Mouse (Mus musculus) liver, embryonic 11.5 days (tissue): ENCODE measurements around the gene Arid2. TPM values are rescaled to one million over a fixed set of nuclear protein-coding genes. Genes with fewer than 3 reads are reported as not detected.

ENCODE experiments used
- ATAC-seq: fragments of 200-750 bp; cut with Nextera tagmentation; replicated peaks from 2 replicates; pipeline ENCODE4 v1.8.0; 2017; ENCODE audit warnings: moderate number of reproducible peaks, mild to moderate bottlenecking, moderate TSS enrichment, moderate library complexity; ENCODE audit not compliant: low FRiP score
- DNase-seq: peaks from one replicate; pipeline ENCODE4 v3.0.0-alpha.2; 2017; ENCODE audit warnings: low spot score
- H3K27ac ChIP-seq: fragments of 300-500 bp; sonication (generic); 2 replicates; pipeline ENCODE4 v1.5.1; 2014; ENCODE audit warnings: mild to moderate bottlenecking, low read depth, low read length, control low read depth
- H3K27me3 ChIP-seq: fragments of 300-500 bp; sonication (generic); replicated peaks from 2 replicates; pipeline ENCODE4 v1.6.1; 2014; ENCODE audit warnings: low read length, mixed read lengths; ENCODE audit not compliant: control insufficient read depth, insufficient read depth
- H3K36me3 ChIP-seq: fragments of 300-500 bp; sonication (generic); 2 replicates; pipeline ENCODE4 v1.6.1; 2014; ENCODE audit warnings: mild to moderate bottlenecking, low read length, moderate library complexity, mixed read lengths; ENCODE audit not compliant: control insufficient read depth, insufficient read depth
- H3K4me1 ChIP-seq: fragments of 300-500 bp; sonication (generic); replicated peaks from 2 replicates; pipeline ENCODE4 v1.6.1; 2014; ENCODE audit warnings: low read length, mixed read lengths; ENCODE audit not compliant: control insufficient read depth, insufficient read depth
- H3K4me2 ChIP-seq: fragments of 300-500 bp; sonication (generic); 2 replicates; pipeline ENCODE4 v1.6.1; 2014; ENCODE audit warnings: mild to moderate bottlenecking, control low read depth, moderate library complexity
- H3K4me3 ChIP-seq: fragments of 300-500 bp; sonication (generic); 2 replicates; pipeline ENCODE4 v1.5.1; 2014; ENCODE audit warnings: low read depth, low read length, control low read depth
- H3K9ac ChIP-seq: fragments of 300-500 bp; sonication (generic); 2 replicates; pipeline ENCODE4 v1.6.1; 2014; ENCODE audit warnings: low read depth, low read length, control low read depth
- H3K9me3 ChIP-seq: fragments of 300-500 bp; sonication (generic); 2 replicates; pipeline ENCODE4 v1.6.1; 2016; ENCODE audit warnings: low read length, inconsistent platforms, mixed read lengths; ENCODE audit not compliant: control insufficient read depth
- WGBS: fragments of 180-500 bp; shearing (Covaris S2); extraction: QIAGEN DNeasy Blood & Tissue Kit; methylation state at CpG from one replicate; pipeline ENCODE4 v1.1.7; 2014; 5-methylcytosine and 5-hydroxymethylcytosine counted together
- polyA plus RNA-seq: library from polyadenylated mRNA; unstranded; fragments of >200 nt; fragmentation: Nextera tagmentation; extraction: Ambion mirVana; gene quantifications from 2 replicates; pipeline ENCODE4 v1.2.1, GENCODE M21; 2014

Arid2 gene
- polyA plus RNA-seq, 1 experiment from 2014 or later, result 25.8 TPM

DNA sequence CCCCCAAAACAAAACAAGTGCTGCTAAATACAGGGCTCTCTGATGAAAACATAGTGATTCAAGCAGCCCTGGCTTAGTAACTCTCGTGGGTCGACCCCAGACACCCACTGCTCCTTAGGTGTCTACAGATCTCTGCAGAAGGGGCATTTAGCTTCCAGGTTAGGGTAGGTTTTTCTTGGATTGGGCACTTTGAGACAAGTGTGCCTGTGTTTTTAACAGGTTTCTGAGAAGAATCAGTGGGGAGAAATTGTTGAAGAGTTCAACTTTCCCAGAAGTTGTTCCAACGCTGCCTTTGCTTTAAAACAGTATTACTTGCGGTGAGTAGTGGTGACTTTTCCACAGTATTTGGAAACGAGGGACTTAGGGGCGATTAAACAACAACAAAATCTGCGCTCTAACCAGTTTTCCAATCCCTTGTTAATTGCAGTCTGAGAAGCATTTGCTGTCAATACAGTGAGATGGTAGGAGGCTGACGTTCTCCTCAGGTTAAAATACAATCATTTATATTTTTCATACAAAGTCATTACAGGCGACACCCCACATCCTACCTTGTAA is 1.6 kb downstream of the Arid2 start:
- H3K4me1 ChIP-seq, result peaks cover 15% of the 10 kb centered on the region
- H3K27me3 ChIP-seq, result no peaks in the 10 kb centered on the region
- peak overlapping the region; percentile 100 for H3K27ac ChIP-seq
- no peak for ATAC-seq
- DNase-seq, result no peak
- no peaks in the 10 kb centered on the region for H3K9me3 ChIP-seq
- H3K4me2 ChIP-seq, result peak overlapping the region; percentile 76
- H3K4me3 ChIP-seq, result peak overlapping the region; percentile 95
- WGBS, result 14% methylated on average over 9 of the region's 9 CpGs
- peak overlapping the region; percentile 100 for H3K9ac ChIP-seq
- no peaks in the 10 kb centered on the region for H3K36me3 ChIP-seq

DNA sequence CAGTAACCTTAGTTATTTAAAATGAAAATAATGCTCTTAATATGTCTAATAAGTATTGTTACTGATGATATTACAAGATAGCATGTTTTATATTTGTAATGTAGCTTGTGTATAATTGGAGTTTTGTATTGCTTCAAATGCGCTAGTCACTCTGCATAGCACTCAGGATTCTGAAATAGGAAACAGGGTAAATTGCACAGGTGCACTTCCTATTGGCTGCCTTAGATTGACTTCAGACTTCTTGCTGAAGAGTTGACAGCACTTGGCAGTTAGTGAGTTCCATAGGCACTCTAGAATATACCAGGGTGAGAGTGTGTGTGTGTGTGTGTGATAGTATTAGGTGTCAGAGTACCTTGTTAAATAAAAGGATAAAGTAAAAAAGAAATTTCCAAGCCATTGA is 2.7 kb downstream of the Arid2 start:
- ATAC-seq (no peak), DNase-seq (no peak)
- H3K4me3 ChIP-seq, result no peak overlapping the region
- H3K4me1 ChIP-seq, result peaks cover 15% of the 10 kb centered on the region
- H3K9me3 ChIP-seq, result no peaks in the 10 kb centered on the region
- WGBS, result 66% methylated on average over 1 of the region's 1 CpGs
- no peaks in the 10 kb centered on the region for H3K27me3 ChIP-seq
- no peak overlapping the region for H3K9ac ChIP-seq
- no peaks in the 10 kb centered on the region for H3K36me3 ChIP-seq
- peak overlapping the region; percentile 18 for H3K4me2 ChIP-seq
- no peak overlapping the region for H3K27ac ChIP-seq

DNA sequence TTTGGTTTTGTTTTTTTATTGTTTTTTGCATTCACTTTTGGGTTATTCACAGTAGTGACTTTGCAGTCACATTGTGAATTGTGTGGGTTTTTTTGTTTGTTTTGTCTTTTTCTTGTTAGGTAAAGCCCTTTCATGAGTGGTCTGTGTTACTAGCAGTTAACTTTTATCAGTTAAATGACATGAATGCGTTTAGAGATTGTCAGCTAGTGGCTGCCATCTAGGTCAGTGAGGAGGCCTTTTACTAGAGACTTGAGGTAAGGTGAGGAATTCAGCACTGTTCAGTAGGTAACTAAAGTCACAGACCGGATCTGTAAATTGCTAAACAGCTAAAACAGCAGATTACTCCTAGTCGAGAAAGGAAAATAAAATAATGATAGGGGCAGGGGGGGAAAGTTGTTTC is 6.1 kb downstream of the Arid2 start:
- H3K36me3 ChIP-seq, result 0 out of 2 replicates have a peak, but pooled peaks cover 2% of the 10 kb centered on the region
- DNase-seq (no peak), ATAC-seq (peak; percentile 75)
- 41% methylated on average over 3 of the region's 3 CpGs for WGBS
- H3K4me2 ChIP-seq, result peak overlapping the region; percentile 47
- H3K4me1 ChIP-seq, result peaks cover 15% of the 10 kb centered on the region
- 0 out of 2 replicates have a peak overlapping the region, but pooled peaks have one; percentile 37 for H3K9ac ChIP-seq
- no peaks in the 10 kb centered on the region for H3K27me3 ChIP-seq
- no peaks in the 10 kb centered on the region for H3K9me3 ChIP-seq
- peak overlapping the region; percentile 26 for H3K27ac ChIP-seq
- no peak overlapping the region for H3K4me3 ChIP-seq

DNA sequence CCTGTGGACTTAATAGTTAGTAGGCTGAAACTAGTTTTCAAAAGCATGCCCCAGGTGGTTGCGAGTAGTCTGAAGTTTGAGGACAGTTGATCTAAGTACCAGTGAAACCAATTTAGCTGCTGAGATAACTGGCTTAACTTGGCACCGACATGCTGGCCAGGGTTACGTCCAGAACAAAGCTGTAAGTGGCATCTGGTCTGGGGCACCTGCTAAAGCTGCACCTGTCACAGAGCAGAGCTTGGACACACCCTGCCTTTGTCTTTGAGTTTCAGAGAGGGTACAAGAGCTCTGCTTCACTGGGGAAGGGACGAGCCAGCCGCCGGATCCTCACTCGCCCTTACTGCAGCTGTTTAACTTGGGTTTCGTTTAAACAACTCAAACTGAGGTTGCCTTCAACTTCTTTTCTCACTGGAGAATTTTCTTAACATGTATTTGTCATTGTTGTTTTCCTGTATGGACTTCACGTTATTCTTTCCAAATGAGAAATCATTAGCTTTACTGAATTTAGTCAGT is 9.8 kb downstream of the Arid2 start:
- DNase-seq, result no peak
- H3K4me1 ChIP-seq, result peaks cover 11% of the 10 kb centered on the region
- no peak for ATAC-seq
- no peak overlapping the region for H3K27ac ChIP-seq
- no peaks in the 10 kb centered on the region for H3K27me3 ChIP-seq
- H3K4me2 ChIP-seq, result no peak overlapping the region
- H3K9ac ChIP-seq, result no peak overlapping the region
- WGBS, result 88% methylated on average over 9 of the region's 9 CpGs
- H3K4me3 ChIP-seq, result no peak overlapping the region
- H3K36me3 ChIP-seq, result peaks cover 7% of the 10 kb centered on the region
- H3K9me3 ChIP-seq, result no peaks in the 10 kb centered on the region

DNA sequence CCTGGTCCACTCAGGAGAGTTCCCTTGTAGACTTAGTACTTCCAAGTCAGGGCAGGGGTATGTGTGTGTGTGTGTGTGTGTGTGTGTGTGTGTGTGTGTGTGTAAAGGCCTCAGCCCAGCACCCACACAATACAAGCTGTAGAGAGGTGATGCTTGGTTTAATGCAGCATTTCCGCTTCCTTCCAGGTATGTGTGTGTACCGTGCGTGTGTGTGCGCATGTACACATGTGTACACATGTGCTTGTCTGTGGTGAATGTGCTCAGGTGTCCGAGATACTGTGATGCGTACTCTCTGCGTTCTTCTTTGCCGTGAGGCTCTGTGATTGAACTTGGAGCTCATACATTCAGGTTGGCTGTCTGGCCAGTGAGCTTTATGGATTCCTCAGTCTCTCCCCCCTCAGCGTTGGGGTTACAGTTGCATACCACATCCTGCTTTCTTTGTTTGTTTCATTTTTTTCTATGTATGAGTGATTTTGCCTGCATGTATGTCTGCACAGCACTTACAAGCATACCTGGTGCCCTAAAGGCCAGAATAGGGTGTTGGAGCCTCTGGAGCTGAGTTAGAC is 10.4 kb downstream of the Arid2 start:
- Histone ChIP-seq H3K4me3 (no peak overlapping the region), H3K9me3 (no peaks in the 10 kb centered on the region), H3K27ac (no peak overlapping the region), H3K9ac (no peak overlapping the region), H3K27me3 (no peaks in the 10 kb centered on the region), H3K4me2 (no peak overlapping the region), H3K36me3 (peaks cover 10% of the 10 kb centered on the region), H3K4me1 (peaks cover 5% of the 10 kb centered on the region)
- WGBS, result 92% methylated on average over 9 of the region's 9 CpGs
- DNase-seq (no peak), ATAC-seq (no peak)

DNA sequence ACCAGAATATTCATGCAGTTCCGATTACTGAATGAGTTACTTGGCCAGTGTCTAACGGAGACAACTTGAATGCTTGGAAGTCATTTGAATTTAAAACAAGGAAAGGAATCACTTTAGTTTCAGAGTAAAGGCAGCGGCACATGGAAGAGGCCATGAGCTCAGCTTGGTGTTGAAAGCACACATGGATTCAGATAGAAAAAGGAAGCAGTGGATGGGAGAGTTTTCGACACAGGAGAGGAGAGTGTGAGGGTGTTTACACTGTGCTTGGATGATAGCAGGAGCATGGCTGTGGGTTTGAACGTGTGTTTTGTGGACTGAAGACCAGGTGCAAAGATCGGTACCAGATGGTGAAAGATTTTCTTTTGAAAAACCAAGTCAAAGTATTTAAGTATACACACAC is 22.0 kb downstream of the Arid2 start:
- Histone ChIP-seq H3K27me3 (no peaks in the 10 kb centered on the region), H3K27ac (no peak overlapping the region), H3K9me3 (no peaks in the 10 kb centered on the region), H3K4me3 (no peak overlapping the region), H3K36me3 (peaks cover 9% of the 10 kb centered on the region; the same call in 1 of the 2 replicates), H3K4me2 (no peak overlapping the region), H3K9ac (no peak overlapping the region), H3K4me1 (peaks cover 3% of the 10 kb centered on the region; the same call in 1 of the 2 replicates)
- ATAC-seq (no peak), DNase-seq (no peak)
- WGBS, result 75% methylated on average over 6 of the region's 6 CpGs

DNA sequence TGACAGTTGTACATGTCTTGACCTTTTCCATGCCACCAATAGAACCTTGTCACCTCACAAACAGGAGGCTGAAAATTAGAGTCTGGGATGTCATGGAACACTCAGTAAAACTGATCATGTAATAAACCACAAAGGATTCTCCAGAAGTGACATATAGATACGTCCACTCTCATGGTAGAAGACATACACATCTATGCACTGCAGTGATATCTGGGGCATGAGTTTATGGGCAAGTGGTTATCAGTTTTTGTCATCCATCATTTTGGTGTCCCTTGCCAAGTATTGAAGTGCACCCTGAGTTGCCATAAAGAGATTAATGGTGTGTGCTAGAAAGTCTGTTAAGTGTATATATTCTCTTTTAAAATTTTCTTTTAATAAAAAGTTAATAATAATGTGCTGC is 25.6 kb downstream of the Arid2 start:
- H3K4me1 ChIP-seq, result peaks cover 6% of the 10 kb centered on the region
- H3K9me3 ChIP-seq, result no peaks in the 10 kb centered on the region
- H3K4me2 ChIP-seq, result no peak overlapping the region
- peaks cover 6% of the 10 kb centered on the region; the same call in 1 of the 2 replicates for H3K36me3 ChIP-seq
- no peak overlapping the region for H3K9ac ChIP-seq
- ATAC-seq, result peak; percentile 47; the same call in 1 of the 2 replicates
- H3K4me3 ChIP-seq, result no peak overlapping the region
- DNase-seq, result no peak
- H3K27me3 ChIP-seq, result no peaks in the 10 kb centered on the region
- no peak overlapping the region for H3K27ac ChIP-seq
- WGBS, result 78% methylated on average over 1 of the region's 1 CpGs

DNA sequence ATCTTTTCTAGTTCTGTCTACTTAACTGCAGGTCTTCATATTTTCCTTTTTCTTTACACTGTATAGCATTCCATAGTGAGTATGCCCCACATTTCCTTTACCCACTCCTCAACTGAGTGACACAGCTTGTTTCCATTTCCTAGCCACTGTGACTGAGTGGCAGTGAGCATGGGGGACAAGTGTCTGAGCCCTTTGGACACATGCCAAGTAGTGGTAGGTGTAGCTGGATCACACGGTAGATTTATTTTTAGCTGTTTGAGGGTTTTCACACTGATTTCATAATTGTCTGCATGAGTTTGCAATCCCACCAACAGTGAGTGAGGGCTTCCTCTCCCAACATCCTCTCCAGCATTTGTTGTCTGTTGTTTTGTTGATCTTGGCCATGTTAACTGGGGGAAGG is 28.3 kb downstream of the Arid2 start:
- WGBS, result 67% methylated on average over 1 of the region's 1 CpGs
- DNase-seq, result no peak

DNA sequence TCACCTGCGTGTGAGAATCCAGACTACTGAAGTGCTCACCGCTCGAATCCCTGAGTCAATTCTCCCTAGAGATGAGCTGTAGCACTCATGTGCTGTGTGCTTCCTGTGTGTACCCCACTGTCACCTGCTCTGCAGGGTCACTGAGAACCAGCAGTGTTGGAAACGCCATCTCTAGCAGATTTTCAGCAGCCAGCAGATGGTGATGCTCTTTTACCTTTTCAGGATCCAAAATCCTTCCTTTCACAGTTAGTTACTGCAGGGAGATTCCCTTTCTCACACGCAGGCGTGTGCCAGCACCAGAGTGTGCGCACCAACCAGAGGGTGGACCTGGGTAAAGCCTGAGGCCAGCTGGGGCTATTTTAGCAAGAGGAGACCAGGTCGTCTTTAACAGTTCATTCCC is 32.0 kb downstream of the Arid2 start:
- WGBS, result 89% methylated on average over 8 of the region's 8 CpGs
- no peak overlapping the region for H3K4me2 ChIP-seq
- no peak for DNase-seq
- H3K4me3 ChIP-seq, result no peak overlapping the region
- no peaks in the 10 kb centered on the region; the same call in 1 of the 2 replicates for H3K36me3 ChIP-seq
- no peak overlapping the region for H3K27ac ChIP-seq
- no peak for ATAC-seq
- no peak overlapping the region for H3K9ac ChIP-seq
- H3K9me3 ChIP-seq, result no peaks in the 10 kb centered on the region
- H3K27me3 ChIP-seq, result no peaks in the 10 kb centered on the region
- peaks cover 3% of the 10 kb centered on the region for H3K4me1 ChIP-seq

More for the DNA sequence above, 28.3 kb downstream of the Arid2 start:
- H3K27ac ChIP-seq, result no peak overlapping the region
- H3K27me3 ChIP-seq, result no peaks in the 10 kb centered on the region
- H3K36me3 ChIP-seq, result peaks cover 6% of the 10 kb centered on the region; the same call in 1 of the 2 replicates
- no peak for ATAC-seq
- no peak overlapping the region for H3K4me2 ChIP-seq
- no peaks in the 10 kb centered on the region for H3K9me3 ChIP-seq
- no peak overlapping the region for H3K4me3 ChIP-seq
- peaks cover 6% of the 10 kb centered on the region for H3K4me1 ChIP-seq
- H3K9ac ChIP-seq, result no peak overlapping the region
